Mouse (Mus musculus): ENCODE data around the gene Olfr177.

Olfr177 gene

DNA sequence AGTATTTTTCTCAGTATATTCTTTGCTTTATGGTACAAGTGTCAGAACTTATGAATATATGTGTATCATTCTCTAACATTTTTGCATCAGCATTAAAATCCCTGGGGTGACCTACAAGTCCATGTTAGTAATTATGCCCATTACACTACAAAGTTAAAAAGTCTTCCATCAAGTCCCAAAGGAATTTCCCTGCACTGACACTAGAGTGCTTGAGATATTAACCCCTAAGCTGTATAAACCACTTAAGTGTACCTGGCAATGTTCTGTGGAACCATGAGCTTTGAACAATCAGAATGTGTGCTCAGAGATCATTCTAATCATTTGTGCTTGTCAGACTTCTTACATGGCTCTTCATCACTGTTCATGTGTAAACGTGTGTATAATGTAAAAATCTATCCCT is at the start of gene Olfr177:
Gene Olfr177 (minus strand): TSS at position 101 of the 400 bp plus-strand sequence.
- CTCF ChIA-PET = no interaction called here

GRCm38 (mm10) chr16:58891963-58892362 is 17.4 kb upstream of the Olfr177 start, which contains the start of gene Olfr178:
Olfr178 (minus strand) TSS chr16:58892063.
- CTCF ChIA-PET = no interaction called here

GRCm38 (mm10) chr16:58884416-58884815 is 9.8 kb upstream of the Olfr177 start:
- CTCF ChIA-PET = no interaction called here

DNA sequence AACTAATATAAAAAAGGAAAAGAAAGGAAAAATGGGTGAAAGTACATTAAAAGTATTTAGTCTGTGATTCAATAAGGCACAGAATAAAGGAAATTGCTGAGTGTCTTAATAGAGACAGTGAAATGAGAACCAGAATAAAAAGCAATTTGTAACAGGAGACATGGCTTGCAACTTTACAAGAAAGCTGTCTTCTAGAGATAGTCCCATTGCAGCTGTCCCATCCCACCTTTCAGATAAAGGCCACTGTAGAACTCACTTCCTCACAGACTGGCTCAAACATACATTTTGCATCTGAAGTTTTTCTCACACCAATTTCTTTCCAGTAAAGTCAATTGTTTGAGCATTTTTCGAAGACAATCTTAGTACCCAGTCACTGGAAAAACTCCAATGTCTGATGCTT is 13.1 kb downstream of the Olfr177 start:
- CTCF ChIA-PET = no interaction called here

- CTCF ChIA-PET = no interaction called here
Observed at GRCm38 (mm10) chr16:58860032-58860737, 14.4 kb downstream of the Olfr177 start.

- CTCF ChIA-PET = no interaction called here
Observed at GRCm38 (mm10) chr16:58826732-58827319, 47.7 kb downstream of the Olfr177 start, which contains the start of gene Olfr175-ps1. Olfr175-ps1 (minus strand) TSS chr16:58826782.
